Mouse (Mus musculus) MEL (cell line): ENCODE measurements around the gene Casr.

Experiments used
- EP300 ChIP-seq, 2 experiments: IDR thresholded peaks; 2 replicates each; pipeline ENCODE4 v1.6.1; 2011; ENCODE audit warnings: improper control_type of control experiment in 2 of 2, low read length in 2 of 2, low read depth in 1 of 2, mild to moderate bottlenecking in 1 of 2
- MAFK ChIP-seq: IDR thresholded peaks from 2 replicates; pipeline ENCODE4 v1.6.1; 2011; ENCODE audit warnings: low read depth, mild to moderate bottlenecking, low read length, improper control_type of control experiment, borderline replicate concordance
- POLR2A ChIP-seq, 2 experiments: IDR thresholded peaks; 2 replicates each; pipeline ENCODE4 v1.6.1; 2011 to 2012; ENCODE audit warnings: low read length in 2 of 2, mild to moderate bottlenecking in 2 of 2, control low read depth in 1 of 2, improper control_type of control experiment in 1 of 2, low read depth in 1 of 2, moderate library complexity in 1 of 2; ENCODE audit not compliant: control insufficient read depth in 1 of 2, insufficient read depth in 1 of 2, poor library complexity in 1 of 2
- RAD21 ChIP-seq: IDR thresholded peaks from 2 replicates; pipeline ENCODE4 v1.6.1; 2011; ENCODE audit warnings: mild to moderate bottlenecking, low read depth, low read length, improper control_type of control experiment
- SMC3 ChIP-seq: IDR thresholded peaks from 2 replicates; pipeline ENCODE4 v1.6.1; 2011; ENCODE audit warnings: low read depth, low read length, improper control_type of control experiment

DNA sequence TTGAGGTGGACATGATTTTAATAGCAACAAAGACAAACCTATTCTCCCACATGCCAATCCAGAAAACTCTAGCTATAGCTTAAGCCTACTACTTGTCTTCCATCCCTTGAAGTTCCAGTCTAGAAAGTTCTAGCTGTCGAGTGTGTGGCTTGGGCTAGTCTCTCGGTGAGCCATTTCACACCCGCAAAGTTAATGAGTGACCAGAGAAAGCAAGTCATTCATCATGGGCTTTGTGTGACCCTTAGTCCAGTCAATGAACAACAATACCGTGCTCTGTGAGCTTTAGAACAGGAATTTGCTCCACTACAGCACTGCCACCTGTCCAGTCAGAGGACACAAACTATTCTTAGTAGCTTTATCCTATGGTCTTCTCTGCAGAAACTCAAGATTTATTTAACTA is 16.6 kb downstream of the Casr start:
- no peak for TF ChIP-seq EP300 (IDR thresholded peaks at IDR 0.05; ENCODE audit: low read depth in 1 of 2, low read length in 2 of 2)
- TF ChIP-seq POLR2A (IDR thresholded peaks at IDR 0.05; ENCODE audit: control insufficient read depth in 1 of 2, insufficient read depth in 1 of 2, low read depth in 1 of 2, low read length in 2 of 2, poor library complexity in 1 of 2), result no peak
- TF ChIP-seq MAFK, result no peak
- no peak for TF ChIP-seq SMC3
- no peak for TF ChIP-seq RAD21
